Mouse (Mus musculus) gastrocnemius, postnatal 10 days (tissue): Measurements from ENCODE around the gene Gm15091. TPM values are rescaled to one million over a fixed set of nuclear protein-coding genes. Genes with fewer than 3 reads are reported as not detected.
"Not testable (repeated sequence)": the region's sequence is repeated elsewhere in the genome, so short reads cannot be mapped to it uniquely, and the experiment has no call there.

Source experiments
- DNase-seq: peaks from one replicate; pipeline ENCODE4 v3.0.0; 2021; ENCODE audit warnings: mixed read lengths
- long read RNA-seq, 2 experiments: library from polyadenylated mRNA; stranded (forward); transcript quantifications; one replicate each; pipeline ENCODE4 v2.0.0; 2021
- total RNA-seq, 2 experiments: library from RNA; stranded (reverse); gene quantifications; 2 replicates each; pipeline ENCODE4 v1.2.3; 2021

Gene Gm15091
- total RNA-seq: not detected
- long read RNA-seq, experiment 1: 0 reads
- long read RNA-seq, experiment 2: 0 reads

DNA sequence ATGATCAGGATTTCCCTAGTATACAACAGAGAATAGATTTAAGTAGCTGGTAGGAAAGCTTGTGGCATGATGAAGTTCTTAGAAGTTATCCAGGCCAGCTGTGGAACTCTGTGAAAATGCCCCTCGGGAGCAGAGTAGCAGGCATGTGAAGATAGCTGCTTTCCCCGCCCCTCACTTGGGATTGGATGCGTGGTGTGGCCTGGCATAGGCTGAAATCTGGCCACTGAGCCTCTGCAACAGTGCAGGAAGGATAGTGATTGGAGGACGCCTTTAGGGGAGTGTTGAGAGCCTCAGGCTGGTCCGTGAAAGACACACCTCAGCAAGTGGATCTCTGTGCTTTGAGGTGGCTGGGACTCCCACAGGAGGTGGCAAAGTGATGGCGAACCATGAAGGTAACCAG is at the start of gene Gm15091:
TSS of gene Gm15091 (plus strand) at position 301 of the 400 bp plus-strand sequence.
- DNase-seq: not testable (repeated sequence)

Other genes starting within 250 kb of the Gm15091 start
- not detected for gene Gm15097, start 157.2 kb upstream of the Gm15091 start, total RNA-seq